Mouse (Mus musculus) midbrain, embryonic 16.5 days (tissue): ENCODE data around the gene Mmp14. TPM values are rescaled to one million over a fixed set of nuclear protein-coding genes. Genes with fewer than 3 reads are reported as not detected.

Source experiments
- ATAC-seq: fragments of 200-750 bp; cut with Nextera tagmentation; 2 replicates; pipeline ENCODE4 v1.8.0; 2017; ENCODE audit warnings: moderate TSS enrichment
- H3K27ac ChIP-seq: fragments of 300-500 bp; sonication (generic); 2 replicates; pipeline ENCODE4 v1.5.1; 2014; ENCODE audit warnings: mild to moderate bottlenecking, low read length, mixed read lengths
- H3K27me3 ChIP-seq: fragments of 300-500 bp; sonication (generic); 2 replicates; pipeline ENCODE4 v1.6.1; 2014; ENCODE audit warnings: low read depth, low read length, mixed read lengths; ENCODE audit not compliant: control insufficient read depth, insufficient read depth
- H3K36me3 ChIP-seq: fragments of 300-500 bp; sonication (generic); 2 replicates; pipeline ENCODE4 v1.6.1; 2014; ENCODE audit warnings: mild to moderate bottlenecking, low read length, moderate library complexity, mixed read lengths; ENCODE audit not compliant: control insufficient read depth, insufficient read depth
- H3K4me1 ChIP-seq: fragments of 300-500 bp; sonication (generic); 2 replicates; pipeline ENCODE4 v1.6.1; 2014; ENCODE audit warnings: mild to moderate bottlenecking, low read length, mixed read lengths; ENCODE audit not compliant: control insufficient read depth, insufficient read depth
- H3K4me2 ChIP-seq: fragments of 300-500 bp; sonication (generic); 2 replicates; pipeline ENCODE4 v1.6.1; 2014; ENCODE audit warnings: mild to moderate bottlenecking, low read length, mixed read lengths
- H3K4me3 ChIP-seq: fragments of 300-500 bp; sonication (generic); 2 replicates; pipeline ENCODE4 v1.5.1; 2014; ENCODE audit warnings: low read depth, mild to moderate bottlenecking, low read length, moderate library complexity, mixed read lengths
- H3K9ac ChIP-seq: fragments of 300-500 bp; sonication (generic); 2 replicates; pipeline ENCODE4 v1.6.1; 2014; ENCODE audit warnings: low read depth, low read length, mixed read lengths
- H3K9me3 ChIP-seq: fragments of 300-500 bp; sonication (generic); replicated peaks from 2 replicates; pipeline ENCODE4 v1.6.1; 2014; ENCODE audit warnings: mild to moderate bottlenecking, low read length, mixed read lengths; ENCODE audit not compliant: control insufficient read depth, poor library complexity, severe bottlenecking
- WGBS: fragments of 180-500 bp; shearing (Covaris S2); extraction: QIAGEN DNeasy Blood & Tissue Kit; methylation state at CpG from one replicate; pipeline ENCODE4 v1.1.7; 2014; 5-methylcytosine and 5-hydroxymethylcytosine counted together
- polyA plus RNA-seq: library from polyadenylated mRNA; unstranded; fragments of >200 nt; fragmentation: Nextera tagmentation; extraction: Ambion mirVana; gene quantifications from 2 replicates; pipeline ENCODE4 v1.2.1, GENCODE M21; 2015

Mmp14 gene
- polyA plus RNA-seq, 1 experiment from 2014 or later = 43.5 TPM

GRCm38 (mm10) chr14:54439610-54440009 lies 8.2 kb downstream of the Mmp14 start:
- WGBS = 43% methylated on average over 7 of the region's 7 CpGs
- Histone ChIP-seq H3K27me3 (no peaks in the 10 kb centered on the region), H3K9me3 (no peaks in the 10 kb centered on the region), H3K36me3 (no peaks in the 10 kb centered on the region), H3K4me1 (peaks cover 5% of the 10 kb centered on the region; the same call in 1 of the 2 replicates), H3K4me2 (no peak overlapping the region), H3K4me3 (no peak overlapping the region), H3K9ac (no peak overlapping the region), H3K27ac (no peak overlapping the region)
- no peak for ATAC-seq

- Histone ChIP-seq H3K36me3 (no peaks in the 10 kb centered on the region), H3K4me2 (no peak overlapping the region), H3K27ac (no peak overlapping the region), H3K27me3 (no peaks in the 10 kb centered on the region), H3K4me3 (no peak overlapping the region), H3K9ac (no peak overlapping the region), H3K4me1 (peaks cover 5% of the 10 kb centered on the region; the same call in 1 of the 2 replicates), H3K9me3 (no peaks in the 10 kb centered on the region)
- ATAC-seq = no peak
- 96% methylated on average over 14 of the region's 14 CpGs for WGBS
Observed at GRCm38 (mm10) chr14:54440538-54440937, 9.1 kb downstream of the Mmp14 start.

GRCm38 (mm10) chr14:54441365-54441764 lies 10.0 kb downstream of the Mmp14 start:
- Histone ChIP-seq H3K9ac (no peak overlapping the region), H3K27me3 (no peaks in the 10 kb centered on the region), H3K4me1 (peaks cover 5% of the 10 kb centered on the region; the same call in 1 of the 2 replicates), H3K9me3 (no peaks in the 10 kb centered on the region), H3K27ac (no peak overlapping the region), H3K4me2 (no peak overlapping the region), H3K36me3 (no peaks in the 10 kb centered on the region), H3K4me3 (no peak overlapping the region)
- ATAC-seq = no peak
- WGBS = 73% methylated on average over 4 of the region's 4 CpGs

- ATAC-seq = no peak
- Histone ChIP-seq H3K27ac (no peak overlapping the region), H3K27me3 (no peaks in the 10 kb centered on the region), H3K4me2 (no peak overlapping the region), H3K9me3 (no peaks in the 10 kb centered on the region), H3K4me1 (peaks cover 5% of the 10 kb centered on the region; the same call in 1 of the 2 replicates), H3K36me3 (no peaks in the 10 kb centered on the region), H3K9ac (no peak overlapping the region), H3K4me3 (no peak overlapping the region)
- WGBS = 90% methylated on average over 3 of the region's 3 CpGs
Observed at GRCm38 (mm10) chr14:54442548-54442947, 11.1 kb downstream of the Mmp14 start.

- ATAC-seq = 0 out of 2 replicates have a peak, but pooled peaks have one; percentile 21
- Histone ChIP-seq H3K27me3 (no peaks in the 10 kb centered on the region), H3K27ac (no peak overlapping the region), H3K9me3 (no peaks in the 10 kb centered on the region), H3K9ac (no peak overlapping the region), H3K4me2 (no peak overlapping the region), H3K4me1 (peaks cover 5% of the 10 kb centered on the region; the same call in 1 of the 2 replicates), H3K4me3 (no peak overlapping the region), H3K36me3 (no peaks in the 10 kb centered on the region)
- WGBS = 29% methylated on average over 3 of the region's 3 CpGs
Observed at GRCm38 (mm10) chr14:54443196-54443595, 11.8 kb downstream of the Mmp14 start.

- Histone ChIP-seq H3K27ac (peak overlapping the region; percentile 22; the same call in 1 of the 2 replicates), H3K27me3 (no peaks in the 10 kb centered on the region), H3K4me1 (peaks cover 5% of the 10 kb centered on the region; the same call in 1 of the 2 replicates), H3K4me2 (no peak overlapping the region), H3K36me3 (no peaks in the 10 kb centered on the region), H3K9me3 (no peaks in the 10 kb centered on the region), H3K4me3 (no peak overlapping the region), H3K9ac (no peak overlapping the region)
- 65% methylated on average over 15 of the region's 15 CpGs for whole genome bisulfite sequencing
- ATAC-seq = no peak
Observed at GRCm38 (mm10) chr14:54443712-54444618, 12.6 kb downstream of the Mmp14 start.

- no peak overlapping the region for H3K4me3 ChIP-seq
- no peaks in the 10 kb centered on the region for H3K9me3 ChIP-seq
- H3K36me3 ChIP-seq = no peaks in the 10 kb centered on the region
- ATAC-seq = no peak
- H3K27me3 ChIP-seq = no peaks in the 10 kb centered on the region
- no peak overlapping the region for H3K4me2 ChIP-seq
- no peaks in the 10 kb centered on the region for H3K4me1 ChIP-seq
- H3K9ac ChIP-seq = 0 out of 2 replicates have a peak overlapping the region, but pooled peaks have one; percentile 6
- no peak overlapping the region for H3K27ac ChIP-seq
- WGBS = 64% methylated on average over 3 of the region's 3 CpGs
Observed at GRCm38 (mm10) chr14:54445476-54445875, 14.1 kb downstream of the Mmp14 start.

- no peak for ATAC-seq
- Histone ChIP-seq H3K27me3 (no peaks in the 10 kb centered on the region), H3K9ac (no peak overlapping the region), H3K36me3 (no peaks in the 10 kb centered on the region), H3K9me3 (no peaks in the 10 kb centered on the region), H3K4me2 (no peak overlapping the region), H3K27ac (no peak overlapping the region), H3K4me1 (no peaks in the 10 kb centered on the region), H3K4me3 (no peak overlapping the region)
- WGBS = 83% methylated on average over 9 of the region's 9 CpGs
Observed at GRCm38 (mm10) chr14:54453566-54453965, 22.2 kb downstream of the Mmp14 start.
